Mouse (Mus musculus) kidney, embryonic 14.5 days (tissue): ENCODE results near the gene Eif2b4. TPM values are rescaled to one million over a fixed set of nuclear protein-coding genes. Genes with fewer than 3 reads are reported as not detected.

ENCODE experiments used
- ATAC-seq: fragments of 200-750 bp; cut with Nextera tagmentation; 2 replicates; pipeline ENCODE4 v1.8.0; 2017; ENCODE audit warnings: moderate number of reproducible peaks, mild to moderate bottlenecking, moderate TSS enrichment, moderate library complexity; ENCODE audit not compliant: low FRiP score, low TSS enrichment
- H3K27ac ChIP-seq: fragments of 300-500 bp; sonication (generic); 2 replicates; pipeline ENCODE4 v1.5.1; 2014; ENCODE audit warnings: low read depth, mild to moderate bottlenecking, low read length, moderate library complexity, mixed read lengths
- H3K27me3 ChIP-seq: fragments of 300-500 bp; sonication (generic); 2 replicates; pipeline ENCODE4 v1.6.1; 2014; ENCODE audit warnings: mild to moderate bottlenecking, low read length; ENCODE audit not compliant: control insufficient read depth, insufficient read depth
- H3K36me3 ChIP-seq: fragments of 300-500 bp; sonication (generic); 2 replicates; pipeline ENCODE4 v1.6.1; 2014; ENCODE audit warnings: low read length, mixed read lengths; ENCODE audit not compliant: control insufficient read depth, insufficient read depth
- H3K4me1 ChIP-seq: fragments of 300-500 bp; sonication (generic); 2 replicates; pipeline ENCODE4 v1.6.1; 2014; ENCODE audit warnings: low read length, mixed read lengths; ENCODE audit not compliant: control insufficient read depth, insufficient read depth
- H3K4me2 ChIP-seq: fragments of 300-500 bp; sonication (generic); replicated peaks from 2 replicates; pipeline ENCODE4 v1.6.1; 2014; ENCODE audit warnings: low read depth, mild to moderate bottlenecking, low read length
- H3K4me3 ChIP-seq: fragments of 300-500 bp; sonication (generic); 2 replicates; pipeline ENCODE4 v1.5.1; 2014; ENCODE audit warnings: mild to moderate bottlenecking, low read length
- H3K9ac ChIP-seq: fragments of 300-500 bp; sonication (generic); 2 replicates; pipeline ENCODE4 v1.6.1; 2014; ENCODE audit warnings: low read depth, mild to moderate bottlenecking, low read length, moderate library complexity
- H3K9me3 ChIP-seq: fragments of 300-500 bp; sonication (generic); 2 replicates; pipeline ENCODE4 v1.6.1; 2016; ENCODE audit warnings: low read length; ENCODE audit not compliant: control insufficient read depth
- WGBS: fragments of 180-500 bp; shearing (Covaris S2); extraction: QIAGEN DNeasy Blood & Tissue Kit; methylation state at CpG from one replicate; pipeline ENCODE4 v1.1.7; 2014; 5-methylcytosine and 5-hydroxymethylcytosine counted together
- polyA plus RNA-seq: library from polyadenylated mRNA; unstranded; fragments of >200 nt; fragmentation: Nextera tagmentation; extraction: Ambion mirVana; gene quantifications from 2 replicates; pipeline ENCODE4 v1.2.1, GENCODE M21; 2014

The Eif2b4 gene
- polyA plus RNA-seq: 60.1 and 67.3 TPM in 2 replicates

DNA sequence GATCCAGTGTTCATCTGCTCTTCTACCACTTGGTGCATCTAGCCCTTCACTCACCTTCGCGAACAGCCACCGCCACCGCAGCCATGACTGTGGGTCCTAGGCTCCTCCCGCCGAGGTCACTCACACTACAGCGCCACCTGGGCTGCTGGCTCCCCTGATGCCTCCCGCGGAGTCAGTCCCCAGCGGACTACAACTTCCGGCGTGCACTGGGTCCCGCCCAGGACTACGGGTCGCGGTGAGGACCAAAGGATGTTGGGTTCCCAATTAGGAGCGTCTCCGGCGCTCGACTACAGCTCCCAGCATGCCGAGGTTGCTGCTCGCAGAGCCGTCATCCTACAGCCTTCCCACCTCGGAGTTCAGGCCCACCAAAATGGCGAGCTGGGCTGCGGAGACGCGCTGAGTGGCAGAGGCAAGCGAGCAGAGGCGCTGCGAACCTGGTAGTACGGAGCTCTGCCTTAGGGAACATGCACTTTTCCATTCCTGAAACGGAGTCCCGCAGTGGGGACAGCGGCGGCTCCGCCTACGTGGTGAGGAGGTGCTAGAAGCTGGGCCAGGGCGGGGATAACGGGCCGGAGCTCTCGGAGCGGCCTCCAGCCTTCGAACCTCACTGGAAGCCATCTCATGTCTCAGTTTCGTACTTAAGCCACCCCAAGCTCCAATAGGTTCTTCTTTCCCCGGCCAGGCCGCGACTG, at the start of gene Eif2b4, which contains the start of gene Snx17:
Eif2b4 (minus strand) TSS at position 492 of the 692 bp plus-strand sequence.
Snx17 (plus strand) TSS at position 289 of the 692 bp plus-strand sequence.
- no peaks in the 10 kb centered on the region for H3K27me3 ChIP-seq
- peaks cover 65% of the 10 kb centered on the region for H3K36me3 ChIP-seq
- peak; percentile 96 for ATAC-seq
- H3K4me2 ChIP-seq: peak within 1 kb of the TSS; percentile 90
- peaks cover 14% of the 10 kb centered on the region for H3K4me1 ChIP-seq
- peak within 1 kb of the TSS; percentile 80 for H3K9ac ChIP-seq
- peak within 1 kb of the TSS; percentile 72 for H3K27ac ChIP-seq
- WGBS: under 1% methylated on average over 48 of the region's 48 CpGs
- H3K9me3 ChIP-seq: no peaks in the 10 kb centered on the region
- peak within 1 kb of the TSS; percentile 72 for H3K4me3 ChIP-seq

DNA sequence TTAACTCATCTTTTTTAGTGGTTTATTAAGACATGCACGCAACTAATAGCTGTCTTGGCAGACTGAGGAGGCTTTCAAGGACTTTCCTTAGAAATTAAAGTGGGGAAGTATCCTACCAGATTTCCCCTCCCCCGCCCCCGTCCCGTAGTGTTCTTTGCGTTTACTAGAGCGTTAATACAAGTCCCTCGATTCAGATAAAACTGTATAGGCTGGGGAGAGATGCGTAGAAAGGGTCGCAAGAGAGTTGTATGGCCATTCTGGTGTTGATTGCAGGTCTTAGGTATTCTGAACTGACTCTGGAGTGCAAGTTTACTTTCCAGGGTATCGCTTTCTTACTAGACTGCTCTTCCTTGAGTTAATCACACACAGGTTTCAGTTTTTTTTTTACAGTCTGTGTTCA, 49.0 kb upstream of the Eif2b4 start:
- H3K27me3 ChIP-seq: no peaks in the 10 kb centered on the region
- 21% methylated on average over 10 of the region's 10 CpGs for WGBS
- H3K4me2 ChIP-seq: peak overlapping the region; percentile 59
- peak overlapping the region; percentile 84 for H3K4me3 ChIP-seq
- peak overlapping the region; percentile 91 for H3K9ac ChIP-seq
- H3K27ac ChIP-seq: no peak overlapping the region
- ATAC-seq: no peak
- peaks cover 36% of the 10 kb centered on the region for H3K36me3 ChIP-seq
- no peaks in the 10 kb centered on the region for H3K9me3 ChIP-seq
- H3K4me1 ChIP-seq: peaks cover 8% of the 10 kb centered on the region

DNA sequence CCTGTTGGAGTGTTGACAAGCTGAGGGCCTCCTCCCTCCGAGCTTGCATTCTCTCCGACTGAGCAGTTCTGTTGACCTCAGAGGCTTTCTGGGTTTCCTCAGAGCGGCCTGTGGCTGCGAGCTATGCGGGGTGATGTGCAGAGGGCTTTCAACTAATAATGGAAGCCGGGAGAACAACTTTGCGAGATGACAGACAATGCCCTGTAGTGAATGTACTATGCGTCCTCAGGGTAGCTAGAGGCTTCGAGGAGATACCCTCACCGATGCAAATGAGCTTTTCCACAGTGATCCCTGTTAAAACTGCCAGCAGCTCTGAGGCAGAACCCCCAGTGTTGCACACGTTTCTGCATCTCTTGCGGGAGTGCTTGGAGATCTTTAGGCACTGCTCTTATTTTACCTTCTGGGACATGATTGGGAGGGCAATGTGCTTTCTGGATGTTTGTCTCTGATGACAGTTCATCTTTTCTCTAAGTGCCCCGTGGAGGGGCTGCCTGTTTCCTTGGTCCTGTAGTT, 48.3 kb upstream of the Eif2b4 start:
- Histone ChIP-seq H3K4me1 (peaks cover 8% of the 10 kb centered on the region), H3K27ac (peak overlapping the region; percentile 97), H3K9me3 (no peaks in the 10 kb centered on the region), H3K4me3 (peak overlapping the region; percentile 84), H3K36me3 (peaks cover 30% of the 10 kb centered on the region), H3K4me2 (peak overlapping the region; percentile 59), H3K9ac (peak overlapping the region; percentile 91), H3K27me3 (no peaks in the 10 kb centered on the region)
- under 1% methylated on average over 13 of the region's 13 CpGs for WGBS
- no peak for ATAC-seq

DNA sequence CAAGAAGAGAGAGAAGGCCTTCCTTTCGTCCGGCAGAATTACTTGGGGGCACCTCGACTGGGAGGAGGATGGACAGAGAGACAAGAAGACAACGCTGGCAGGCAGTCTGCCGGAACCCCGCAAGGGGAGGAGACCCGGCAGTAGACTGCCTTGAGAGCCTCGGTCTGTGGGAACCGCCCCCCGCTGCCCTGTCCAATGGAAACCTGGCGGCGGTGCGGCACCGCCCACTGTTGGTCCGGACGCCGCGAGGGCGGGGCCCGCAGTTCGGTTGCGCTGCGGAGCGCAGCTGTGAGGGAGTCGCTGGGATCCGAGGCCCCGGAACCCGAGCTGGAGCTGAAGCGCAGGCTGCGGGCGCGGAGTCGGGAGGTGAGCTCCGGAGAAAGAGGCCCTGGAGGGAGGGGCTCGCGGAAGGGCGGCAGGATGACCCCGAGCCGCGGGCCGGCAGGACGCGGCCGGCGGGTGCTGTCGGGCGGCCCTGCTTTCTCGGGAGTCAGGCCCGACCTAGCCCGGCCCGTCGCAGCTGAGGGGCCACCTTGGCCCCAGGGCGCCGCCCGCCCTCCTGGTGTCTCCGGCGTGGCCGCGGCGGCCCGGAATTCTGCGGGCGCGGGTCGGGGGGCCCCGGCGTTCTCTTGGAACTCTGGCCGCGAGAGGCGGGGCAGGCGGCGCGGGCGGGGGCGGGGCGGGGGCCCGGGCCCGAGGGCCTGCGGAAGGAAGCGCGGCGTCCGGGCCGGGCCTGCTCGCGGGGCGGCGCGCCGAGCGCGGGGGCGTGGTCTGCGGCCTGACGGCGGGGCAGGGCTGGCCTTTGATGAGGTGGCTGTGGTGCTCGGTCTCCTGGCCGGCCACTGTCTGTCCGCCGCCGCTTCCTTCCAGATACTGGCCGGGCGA, 47.6 kb upstream of the Eif2b4 start, which contains the start of the genes Nrbp1 and Gm9970:
Nrbp1 (plus strand) TSS at position 228 of the 885 bp plus-strand sequence.
Gm9970 (minus strand) TSS at position 596 of the 885 bp plus-strand sequence.
- Histone ChIP-seq H3K9me3 (peaks cover 3% of the 10 kb centered on the region; the same call in 1 of the 2 replicates), H3K4me2 (peak within 1 kb of the TSS; percentile 59), H3K27ac (peak within 1 kb of the TSS; percentile 97), H3K9ac (peak within 1 kb of the TSS; percentile 91), H3K4me1 (peaks cover 8% of the 10 kb centered on the region), H3K27me3 (no peaks in the 10 kb centered on the region), H3K36me3 (peaks cover 23% of the 10 kb centered on the region), H3K4me3 (peak within 1 kb of the TSS; percentile 84)
- peak; percentile 98 for ATAC-seq
- WGBS: under 1% methylated on average over 50 of the region's 103 CpGs

DNA sequence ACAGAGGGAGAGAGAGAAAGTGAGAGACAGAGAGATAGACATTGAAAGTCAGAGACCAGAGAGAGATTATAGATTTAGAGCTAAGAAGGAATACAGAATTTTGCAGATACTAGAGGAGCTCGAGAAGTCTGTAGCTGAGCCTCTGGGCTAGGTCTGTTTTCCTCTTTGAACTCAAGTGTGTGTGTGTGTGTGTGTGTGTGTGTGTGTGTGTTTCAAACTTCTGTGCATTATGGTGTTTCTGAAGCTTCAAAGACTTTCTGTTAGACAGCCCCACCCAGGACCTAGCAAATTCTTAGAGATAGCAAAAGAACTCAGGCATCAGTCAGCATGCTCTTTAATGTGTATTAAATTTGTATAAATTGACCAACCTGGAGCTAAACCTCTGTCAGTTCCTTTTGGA, 33.4 kb upstream of the Eif2b4 start:
- Histone ChIP-seq H3K9ac (no peak overlapping the region), H3K4me2 (no peak overlapping the region), H3K4me3 (no peak overlapping the region), H3K27ac (no peak overlapping the region), H3K36me3 (no peaks in the 10 kb centered on the region), H3K9me3 (no peaks in the 10 kb centered on the region), H3K4me1 (no peaks in the 10 kb centered on the region), H3K27me3 (no peaks in the 10 kb centered on the region)
- ATAC-seq: no peak
- WGBS: 81% methylated on average over 1 of the region's 1 CpGs

DNA sequence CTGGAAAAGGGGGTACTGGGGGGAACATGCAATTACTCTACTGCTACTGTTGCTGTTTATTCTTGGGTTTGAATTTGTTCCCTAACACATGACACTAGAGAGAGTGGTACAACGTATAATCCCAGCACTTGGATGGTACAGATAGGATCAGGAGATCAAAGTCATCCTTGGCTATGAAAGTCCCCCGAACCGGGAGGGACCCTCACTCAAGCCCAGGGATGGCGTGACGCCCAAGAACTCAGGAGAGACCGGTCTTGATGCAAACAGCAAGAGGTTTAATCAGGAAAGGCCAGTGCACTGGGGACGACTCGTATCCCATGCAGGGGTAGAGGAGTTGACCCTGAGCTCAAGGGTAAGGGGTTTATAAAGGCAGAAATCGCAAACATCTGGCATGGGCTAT, 29.5 kb upstream of the Eif2b4 start:
- 95% methylated on average over 9 of the region's 9 CpGs for WGBS
- ATAC-seq: no peak
- H3K4me3 ChIP-seq: no peak overlapping the region
- no peaks in the 10 kb centered on the region for H3K27me3 ChIP-seq
- H3K27ac ChIP-seq: no peak overlapping the region
- no peak overlapping the region for H3K4me2 ChIP-seq
- H3K9ac ChIP-seq: no peak overlapping the region
- H3K36me3 ChIP-seq: no peaks in the 10 kb centered on the region
- no peaks in the 10 kb centered on the region; the same call in 1 of the 2 replicates for H3K4me1 ChIP-seq
- no peaks in the 10 kb centered on the region for H3K9me3 ChIP-seq

DNA sequence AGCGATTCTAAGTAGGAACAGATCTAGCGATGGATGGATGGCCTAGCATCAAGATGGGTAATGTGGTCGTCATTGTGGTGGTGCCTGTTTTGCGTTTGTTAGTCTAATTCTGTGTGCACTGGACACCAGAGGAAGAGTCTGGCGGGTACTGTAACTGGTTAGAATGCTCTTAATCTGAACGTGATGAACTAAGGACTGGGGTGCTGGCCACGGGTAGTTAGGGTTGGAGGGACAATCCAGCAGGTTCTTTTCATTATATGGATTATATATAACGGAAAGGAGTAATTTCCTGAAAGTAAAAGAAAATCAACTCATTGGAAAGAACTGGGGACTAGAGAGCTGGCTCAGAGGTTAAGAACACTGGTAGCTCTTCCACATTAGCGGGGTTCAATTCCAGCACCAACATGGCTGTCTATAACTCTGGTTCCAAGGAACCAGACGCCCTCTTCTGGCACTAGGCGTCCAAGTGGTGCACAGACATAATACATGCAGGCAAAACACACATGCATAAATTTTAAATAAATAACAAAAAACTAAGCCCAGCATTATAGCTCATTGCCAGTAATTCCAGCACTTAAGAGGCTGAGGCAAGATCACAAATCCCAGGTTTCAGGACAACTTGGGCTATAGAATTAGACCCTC, 28.2 kb upstream of the Eif2b4 start:
- H3K27ac ChIP-seq: peak overlapping the region; percentile 95
- H3K4me3 ChIP-seq: peak overlapping the region; percentile 87
- H3K4me1 ChIP-seq: no peaks in the 10 kb centered on the region; the same call in 1 of the 2 replicates
- ATAC-seq: no peak
- 18% methylated on average over 11 of the region's 11 CpGs for WGBS
- peak overlapping the region; percentile 64 for H3K4me2 ChIP-seq
- peak overlapping the region; percentile 85 for H3K9ac ChIP-seq
- no peaks in the 10 kb centered on the region for H3K36me3 ChIP-seq
- H3K9me3 ChIP-seq: no peaks in the 10 kb centered on the region
- no peaks in the 10 kb centered on the region for H3K27me3 ChIP-seq

DNA sequence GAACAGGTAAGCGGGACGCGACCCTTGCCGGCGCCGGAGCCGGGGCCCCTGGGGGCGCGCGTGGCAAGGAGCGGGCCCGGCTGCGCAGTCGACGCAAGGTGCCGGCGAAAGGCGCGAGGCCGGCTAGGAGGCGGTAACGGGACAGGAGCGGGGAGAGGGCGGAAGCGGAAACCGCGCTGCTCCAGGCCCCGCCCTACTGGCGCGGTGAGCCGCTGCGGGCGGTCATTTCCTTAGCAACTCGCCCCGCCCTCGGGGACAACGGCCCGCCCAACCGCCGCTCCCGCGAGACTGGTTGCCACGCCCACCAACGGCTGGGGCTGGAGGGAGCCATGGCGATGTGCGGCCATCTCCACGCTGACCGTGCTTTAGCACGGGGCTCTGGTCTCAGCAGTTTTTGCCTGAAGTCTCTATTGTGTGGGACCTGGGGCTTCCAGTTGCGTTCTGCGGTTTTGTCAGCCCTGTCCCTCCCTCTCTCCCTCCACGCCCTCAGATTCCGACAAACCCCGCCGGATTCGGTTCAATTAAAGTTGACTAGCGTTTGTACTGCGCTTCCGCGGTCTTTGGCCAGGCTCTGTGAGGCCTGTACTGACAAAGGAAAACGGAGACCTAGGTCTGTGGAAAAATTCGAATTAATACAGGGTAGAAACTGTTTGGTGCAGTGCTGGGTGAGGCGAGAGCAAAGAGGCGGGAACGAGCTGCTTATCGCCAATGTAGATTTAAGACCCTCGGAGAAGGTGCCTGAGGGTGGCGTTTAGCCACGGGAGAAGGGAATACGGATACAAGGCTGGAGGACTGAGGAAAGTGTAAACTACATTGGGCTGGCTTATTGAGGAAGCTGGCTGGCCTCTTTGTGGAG, 27.4 kb upstream of the Eif2b4 start, which contains the start of gene Ppm1g:
Ppm1g (minus strand) TSS at position 240 of the 856 bp plus-strand sequence.
- peak within 1 kb of the TSS; percentile 87 for H3K4me3 ChIP-seq
- H3K36me3 ChIP-seq: no peaks in the 10 kb centered on the region
- H3K4me2 ChIP-seq: peak within 1 kb of the TSS; percentile 64
- no peaks in the 10 kb centered on the region; the same call in 1 of the 2 replicates for H3K4me1 ChIP-seq
- WGBS: under 1% methylated on average over 69 of the region's 70 CpGs
- ATAC-seq: peak; percentile 96
- H3K9me3 ChIP-seq: no peaks in the 10 kb centered on the region
- no peaks in the 10 kb centered on the region for H3K27me3 ChIP-seq
- H3K27ac ChIP-seq: peak within 1 kb of the TSS; percentile 95
- H3K9ac ChIP-seq: peak within 1 kb of the TSS; percentile 85
